Comparison of ENCODE assay signal across 8 mouse cellular contexts in the genomic region with DNA sequence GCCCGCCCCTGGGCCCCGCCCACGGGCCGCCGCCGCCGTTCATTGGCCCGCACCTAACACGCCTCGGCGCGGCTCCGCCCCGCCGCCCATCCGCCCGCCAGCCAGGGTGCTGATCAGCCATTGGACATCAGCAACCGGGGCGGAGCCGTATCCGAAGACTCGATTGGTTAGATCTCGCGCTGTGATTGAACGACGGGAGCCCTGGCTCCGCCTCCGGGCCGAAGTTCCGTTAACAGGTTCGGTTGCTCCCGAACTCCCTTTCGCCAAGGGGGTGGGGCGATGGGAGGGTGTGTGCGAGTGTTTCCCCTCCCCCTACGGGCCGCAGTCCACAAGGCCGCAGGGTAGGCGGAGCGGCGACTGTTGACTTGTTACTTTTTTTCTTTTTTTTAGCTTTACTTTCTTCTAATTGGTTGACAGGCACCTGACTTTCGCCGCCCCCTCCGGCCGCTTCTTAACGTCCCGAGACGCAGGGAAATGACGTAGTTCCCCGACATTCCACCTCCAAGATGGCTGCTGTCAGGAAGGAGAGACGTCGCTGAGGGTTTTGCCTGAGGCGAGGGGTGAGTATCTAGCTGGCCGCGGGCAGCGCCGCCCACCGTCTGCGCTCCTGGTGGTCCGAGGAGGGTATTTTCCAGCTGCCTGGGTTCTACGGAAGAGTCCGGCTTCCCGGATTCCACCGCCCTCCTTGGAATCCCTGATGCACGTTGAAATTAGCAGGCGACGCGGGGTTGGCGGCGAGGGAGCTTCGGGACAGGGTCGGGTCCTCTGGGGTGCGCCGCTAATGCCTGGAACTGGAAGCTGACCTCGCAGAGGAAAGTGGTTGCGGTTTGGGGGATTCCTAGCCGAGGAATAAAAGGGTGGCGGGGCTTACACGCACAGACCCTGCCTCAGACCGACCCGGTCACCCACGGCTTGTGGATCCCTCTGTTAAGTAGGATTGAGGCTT. TPM values are rescaled to one million over a fixed set of nuclear protein-coding genes. Genes with fewer than 3 reads are reported as not detected.
A peak's percentile ranks its signal among the peaks of the same experiment; 100 is the strongest.
DNase-seq lines count a peak whose midpoint lies in the region; ATAC-seq and TF ChIP-seq lines count a peak whose summit lies in the region.

A gene (plus strand): TSS at position 259 of the 946 bp plus-strand sequence.

- H3K4me1 ChIP-seq in forebrain, embryonic 10.5 days: peaks cover 37% of the 10 kb centered on the region
- peaks cover 23% of the 10 kb centered on the region for H3K4me1 ChIP-seq in heart, embryonic 15.5 days (replicated peaks)
- peaks cover 9 to 22% of the 10 kb centered on the region in 2 experiments for H3K4me1 ChIP-seq in liver, embryonic 14.5 days (replicated peaks; ENCODE audit: control insufficient read depth in 2 of 2, insufficient read depth in 2 of 2, low read length in 1 of 2)
- peaks cover 18% of the 10 kb centered on the region for H3K4me1 ChIP-seq in neural tube, embryonic 11.5 days (ENCODE audit: control insufficient read depth, insufficient read depth, low read length)
- H3K4me1 ChIP-seq in stomach, postnatal 0 days (replicated peaks; ENCODE audit: control insufficient read depth, insufficient read depth): peaks cover 10% of the 10 kb centered on the region

- peak within 1 kb of the TSS; percentile 98 for H3K9ac ChIP-seq in heart, embryonic 15.5 days
- peak within 1 kb of the TSS; percentile 98 for H3K9ac ChIP-seq in liver, embryonic 14.5 days (replicated peaks)
- peak within 1 kb of the TSS; percentile 95 for H3K9ac ChIP-seq in neural tube, embryonic 11.5 days (ENCODE audit: low read length)
- peak within 1 kb of the TSS; percentile 98 for H3K9ac ChIP-seq in stomach, postnatal 0 days (ENCODE audit: low read length)

- WGBS in forebrain, embryonic 10.5 days: under 1% methylated on average over 82 of the region's 82 CpGs
- under 1% methylated on average over 82 of the region's 82 CpGs for WGBS in heart, embryonic 15.5 days
- under 1% methylated on average over 80 of the region's 82 CpGs for WGBS in liver, embryonic 14.5 days (ENCODE audit: insufficient replicate concordance)
- WGBS in neural tube, embryonic 11.5 days: under 1% methylated on average over 79 of the region's 82 CpGs
- WGBS in stomach, postnatal 0 days: under 1% methylated on average over 80 of the region's 82 CpGs

- H3K36me3 ChIP-seq in forebrain, embryonic 10.5 days (replicated peaks): peaks cover 29% of the 10 kb centered on the region
- H3K36me3 ChIP-seq in heart, embryonic 15.5 days: peaks cover 19% of the 10 kb centered on the region
- peaks cover 2% of the 10 kb centered on the region; the same call in 1 of the 2 replicates for H3K36me3 ChIP-seq in liver, embryonic 14.5 days (replicated peaks; ENCODE audit: control insufficient read depth, insufficient read depth, low read depth)
- no peaks in the 10 kb centered on the region for H3K36me3 ChIP-seq in neural tube, embryonic 11.5 days (ENCODE audit: control insufficient read depth, insufficient read depth, low read length)
- H3K36me3 ChIP-seq in stomach, postnatal 0 days (ENCODE audit: control insufficient read depth, insufficient read depth, low read length): no peaks in the 10 kb centered on the region

- peak; percentile 22 for TF ChIP-seq CTCF in liver, embryonic 14.5 days (IDR thresholded peaks at IDR 0.05; ENCODE audit: low read depth)
- TF ChIP-seq CTCF in stomach, postnatal 0 days (IDR thresholded peaks at IDR 0.05; ENCODE audit: low read depth): peak; percentile 46

- peak; percentile 97 for ATAC-seq in heart, embryonic 15.5 days (replicated peaks; ENCODE audit: insufficient number of reproducible peaks, insufficient read depth, low FRiP score, low read depth)
- ATAC-seq in liver, embryonic 14.5 days (ENCODE audit: insufficient read depth): peak; percentile 94
- ATAC-seq in neural tube, embryonic 11.5 days (ENCODE audit: insufficient read depth, low FRiP score, low TSS enrichment): peak; percentile 98
- ATAC-seq in stomach, postnatal 0 days (ENCODE audit: low FRiP score, low TSS enrichment): peak; percentile 98

- H3K4me3 ChIP-seq in forebrain, embryonic 10.5 days: peak within 1 kb of the TSS; percentile 98
- peak within 1 kb of the TSS; percentile 94 for H3K4me3 ChIP-seq in heart, embryonic 15.5 days
- peak within 1 kb of the TSS; percentile 95 to 97 for H3K4me3 ChIP-seq in liver, embryonic 14.5 days (ENCODE audit: insufficient read depth in 1 of 2, low read depth in 2 of 2, low read length in 2 of 2)
- peak within 1 kb of the TSS; percentile 97 for H3K4me3 ChIP-seq in neural tube, embryonic 11.5 days (ENCODE audit: low read depth, low read length)
- H3K4me3 ChIP-seq in stomach, postnatal 0 days (ENCODE audit: low read depth, low read length): peak within 1 kb of the TSS; percentile 98

- peak within 1 kb of the TSS; percentile 95 for H3K27ac ChIP-seq in forebrain, embryonic 10.5 days
- peak within 1 kb of the TSS; percentile 92 for H3K27ac ChIP-seq in heart, embryonic 15.5 days
- H3K27ac ChIP-seq in liver, embryonic 14.5 days: peak within 1 kb of the TSS; percentile 86
- peak within 1 kb of the TSS; percentile 67 for H3K27ac ChIP-seq in neural tube, embryonic 11.5 days (ENCODE audit: low read depth, low read length)
- H3K27ac ChIP-seq in stomach, postnatal 0 days (replicated peaks): peak within 1 kb of the TSS; percentile 98

- no peaks in the 10 kb centered on the region for H3K9me3 ChIP-seq in forebrain, embryonic 10.5 days
- H3K9me3 ChIP-seq in heart, embryonic 15.5 days (replicated peaks): no peaks in the 10 kb centered on the region
- no peaks in the 10 kb centered on the region for H3K9me3 ChIP-seq in liver, embryonic 14.5 days (ENCODE audit: control insufficient read depth, low read length)
- no peaks in the 10 kb centered on the region for H3K9me3 ChIP-seq in neural tube, embryonic 11.5 days (ENCODE audit: control insufficient read depth, low read length)
- H3K9me3 ChIP-seq in stomach, postnatal 0 days (ENCODE audit: control insufficient read depth, low read length): no peaks in the 10 kb centered on the region

- DNase-seq in CD8-positive naive resting alpha-beta T cell, adult 2 months (ENCODE audit: low read depth in 2 of 2, low spot score in 2 of 2): peak; percentile 97
- DNase-seq in c-Kit-positive CD71-negative TER-119-negative erythroid progenitor cells, embryonic 14.5 days (ENCODE audit: low read depth): peak; percentile 95
- peak; percentile 98 for DNase-seq in forebrain, embryonic 10.5 days (ENCODE audit: extremely low spot score, low spot score)
- peak; percentile 100 for DNase-seq in kidney, postnatal 25 days
- DNase-seq in liver, embryonic 14.5 days (ENCODE audit: low read depth in 3 of 3, low spot score in 3 of 3): peak; percentile 98 to 99 (median 98)
- peak; percentile 100 for DNase-seq in neural tube, embryonic 11.5 days (ENCODE audit: low spot score)
- DNase-seq in stomach, postnatal 0 days (ENCODE audit: low spot score): peak; percentile 100

- TF ChIP-seq EP300 in liver, embryonic 14.5 days (IDR thresholded peaks at IDR 0.05; ENCODE audit: low read depth): peak; percentile 42; the same call in 1 of the 2 replicates
- TF ChIP-seq EP300 in stomach, postnatal 0 days (optimal IDR thresholded peaks at IDR 0.05): peak; percentile 37

- H3K27me3 ChIP-seq in forebrain, embryonic 10.5 days (ENCODE audit: poor library complexity, severe bottlenecking): no peaks in the 10 kb centered on the region
- H3K27me3 ChIP-seq in heart, embryonic 15.5 days: no peaks in the 10 kb centered on the region
- no peaks in the 10 kb centered on the region for H3K27me3 ChIP-seq in liver, embryonic 14.5 days (ENCODE audit: control insufficient read depth, insufficient read depth, low read length)
- H3K27me3 ChIP-seq in neural tube, embryonic 11.5 days (ENCODE audit: control insufficient read depth, insufficient read depth, low read length): no peaks in the 10 kb centered on the region
- no peaks in the 10 kb centered on the region for H3K27me3 ChIP-seq in stomach, postnatal 0 days (ENCODE audit: control insufficient read depth, insufficient read depth, low read length)

- peak within 1 kb of the TSS; percentile 86 for H3K4me2 ChIP-seq in heart, embryonic 15.5 days
- peak within 1 kb of the TSS; percentile 81 for H3K4me2 ChIP-seq in liver, embryonic 14.5 days (ENCODE audit: low read depth)
- peak within 1 kb of the TSS; percentile 87 for H3K4me2 ChIP-seq in neural tube, embryonic 11.5 days (ENCODE audit: low read depth)
- H3K4me2 ChIP-seq in stomach, postnatal 0 days (replicated peaks; ENCODE audit: low read depth): peak within 1 kb of the TSS; percentile 88

RNA-seq across cellular contexts. Expression of the gene that starts here (rescaled TPM):
- 3.2 and 3.9 TPM in 2 replicates for polyA plus RNA-seq in forebrain, embryonic 10.5 days (2016; fragmentation: Nextera tagmentation; extraction: Ambion mirVana)
- polyA plus RNA-seq in heart, embryonic 15.5 days (2015; fragmentation: Nextera tagmentation; extraction: Ambion mirVana): 1.5 and 2.2 TPM in 2 replicates
- polyA plus RNA-seq in liver, embryonic 14.5 days (2012; rRNA removed): 9.2 and 10.4 TPM in 2 replicates
- polyA plus RNA-seq in liver, embryonic 14.5 days (2014; fragmentation: Nextera tagmentation; extraction: Ambion mirVana): 3.9 and 4.0 TPM in 2 replicates
- 6.0 and 6.9 TPM in 2 replicates for polyA plus RNA-seq in neural tube, embryonic 11.5 days (2014; fragmentation: Nextera tagmentation; extraction: Ambion mirVana)
- 1.6 TPM in 2 replicates for polyA plus RNA-seq in stomach, postnatal 0 days (2015; fragmentation: Nextera tagmentation; extraction: Ambion mirVana)

Comparison
In these comparisons a context has a peak if more than half of its experiments do, and no peak if none do; other contexts are left out.
1. Peak in every context shown above with its lines: DNase-seq, ATAC-seq, H3K4me3 ChIP-seq and H3K27ac ChIP-seq.